Mouse (Mus musculus): ENCODE data around the gene Olfr1310. TPM values are rescaled to one million over a fixed set of nuclear protein-coding genes. Genes with fewer than 3 reads are reported as not detected.
"Not testable (repeated sequence)": the region's sequence is repeated elsewhere in the genome, so short reads cannot be mapped to it uniquely, and the experiment has no call there.

Olfr1310 gene
- total RNA-seq (2014; rRNA removed): not detected in 2 replicates
- polyA plus RNA-seq (2015; fragmentation: Nextera tagmentation; extraction: Ambion mirVana): not detected in 2 replicates

DNA sequence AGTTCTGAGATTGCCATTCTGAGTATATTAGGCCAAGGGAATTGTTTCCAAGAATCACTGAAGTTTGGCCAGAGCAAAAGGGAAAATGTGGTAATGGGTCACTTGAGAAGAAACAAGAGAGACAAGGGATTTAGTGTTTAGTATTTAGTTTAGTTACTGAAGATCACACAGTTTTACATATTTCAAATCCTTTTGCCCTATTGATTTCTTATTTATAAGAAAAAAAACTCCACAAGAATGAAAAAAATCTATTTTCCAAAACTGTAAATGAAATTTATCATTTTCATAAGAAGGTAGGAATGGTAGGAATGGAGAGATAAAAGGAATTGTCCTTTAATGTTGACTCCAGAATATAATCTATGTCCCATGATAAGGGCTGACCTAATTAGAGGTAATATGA lies at the start of gene Olfr1310:
TSS of gene Olfr1310 (minus strand) at position 101 of the 400 bp plus-strand sequence.
- Histone ChIP-seq H3K4me1 (ENCODE audit: insufficient read depth, low read length) (no peaks in the 10 kb centered on the region), H3K9me3 (ENCODE audit: low read length) (0 out of 2 replicates have a peak, but pooled peaks cover 2% of the 10 kb centered on the region), H3K27me3 (ENCODE audit: insufficient read depth, low read length) (no peaks in the 10 kb centered on the region), H3K27ac (no peak within 1 kb of the TSS), H3K4me3 (ENCODE audit: low read length) (no peak within 1 kb of the TSS), H3K9ac (replicated peaks; ENCODE audit: low read length) (no peak within 1 kb of the TSS), H3K4me2 (ENCODE audit: low read depth, low read length) (no peak within 1 kb of the TSS), H3K36me3 (ENCODE audit: insufficient read depth, low read length) (no peaks in the 10 kb centered on the region)
- no peak for TF ChIP-seq CTCF (IDR thresholded peaks at IDR 0.05; ENCODE audit: low read depth)
- no peak for DNase-seq (ENCODE audit: low spot score)
- ATAC-seq: no peak

DNA sequence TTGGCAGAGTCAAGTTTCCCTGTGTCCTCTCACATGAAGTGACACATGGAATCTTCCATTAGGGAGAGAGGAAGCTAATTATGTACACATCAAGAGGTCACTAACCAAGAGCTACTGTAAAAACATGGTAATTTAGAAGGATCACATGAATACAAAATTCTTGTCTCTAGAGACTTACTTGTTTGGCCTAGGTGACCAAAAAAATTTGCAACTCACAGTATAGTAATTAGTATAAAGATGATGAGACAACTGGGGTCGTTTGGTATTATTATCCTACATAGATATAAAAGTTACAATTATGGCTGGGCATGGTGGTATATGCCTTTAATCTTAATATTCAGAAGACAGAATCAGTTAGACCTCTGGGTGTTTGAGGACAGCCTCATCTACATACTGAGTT lies 37.6 kb upstream of the Olfr1310 start, which contains the start of gene Olfr1312:
TSS of gene Olfr1312 (minus strand) at position 101 of the 400 bp plus-strand sequence.
- Histone ChIP-seq H3K9me3 (ENCODE audit: low read length) (no peaks in the 10 kb centered on the region), H3K27ac (no peak within 1 kb of the TSS), H3K9ac (replicated peaks; ENCODE audit: low read length) (no peak within 1 kb of the TSS), H3K4me1 (ENCODE audit: insufficient read depth, low read length) (no peaks in the 10 kb centered on the region), H3K36me3 (ENCODE audit: insufficient read depth, low read length) (no peaks in the 10 kb centered on the region), H3K4me3 (ENCODE audit: low read length) (no peak within 1 kb of the TSS), H3K4me2 (ENCODE audit: low read depth, low read length) (no peak within 1 kb of the TSS), H3K27me3 (ENCODE audit: insufficient read depth, low read length) (no peaks in the 10 kb centered on the region)
- no peak for TF ChIP-seq CTCF (IDR thresholded peaks at IDR 0.05; ENCODE audit: low read depth)
- 33% methylated on average over 1 of the region's 1 CpGs for WGBS
- DNase-seq (ENCODE audit: low spot score) (no peak), ATAC-seq (no peak)

DNA sequence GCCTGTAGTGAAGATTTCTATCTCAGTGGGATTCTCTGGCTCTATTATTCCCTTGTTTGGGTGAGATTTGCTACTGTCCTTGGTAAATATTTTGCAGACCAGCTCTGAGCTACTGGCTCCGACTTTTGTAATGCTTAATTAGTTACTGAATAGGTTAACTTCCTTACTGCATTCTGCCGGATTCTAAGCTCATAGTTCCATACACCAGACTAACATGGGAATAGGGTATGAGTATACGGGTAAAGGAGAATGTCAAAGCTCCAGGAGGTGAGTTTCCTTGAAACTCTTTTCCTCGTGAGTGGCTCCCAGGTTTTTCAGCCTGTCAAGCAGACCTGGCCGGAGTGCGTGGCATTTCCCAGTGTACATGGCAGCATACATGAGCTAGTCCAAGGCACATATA lies 14.5 kb upstream of the Olfr1310 start:
- not testable (repeated sequence) for H3K27me3 ChIP-seq (ENCODE audit: insufficient read depth, low read length); DNase-seq (ENCODE audit: low spot score); H3K9me3 ChIP-seq (ENCODE audit: low read length)

DNA sequence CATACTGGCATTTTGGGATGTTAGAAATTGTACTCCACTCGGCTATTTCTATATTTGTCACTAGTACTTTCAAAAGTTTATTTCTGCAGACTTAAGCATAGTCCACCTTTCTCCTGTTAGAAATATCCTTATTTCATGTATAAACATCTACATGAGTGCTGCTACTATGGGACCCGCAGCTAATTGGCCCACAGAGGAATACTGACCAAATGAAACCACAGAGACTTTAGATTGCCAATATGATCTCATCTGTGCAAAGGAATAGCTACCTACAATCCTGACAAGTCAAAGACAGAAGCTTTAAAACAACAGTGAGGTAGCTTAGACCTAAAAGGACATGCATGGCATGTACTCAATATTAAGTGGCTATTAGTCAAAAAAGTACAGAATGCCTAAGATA lies 11.8 kb upstream of the Olfr1310 start, which contains the start of gene Olfr1311:
TSS of gene Olfr1311 (minus strand) at position 101 of the 400 bp plus-strand sequence.
- H3K9ac ChIP-seq (replicated peaks; ENCODE audit: low read length): no peak within 1 kb of the TSS
- TF ChIP-seq CTCF (IDR thresholded peaks at IDR 0.05; ENCODE audit: low read depth): no peak
- no peaks in the 10 kb centered on the region for H3K27me3 ChIP-seq (ENCODE audit: insufficient read depth, low read length)
- H3K4me1 ChIP-seq (ENCODE audit: insufficient read depth, low read length): no peaks in the 10 kb centered on the region
- H3K27ac ChIP-seq: no peak within 1 kb of the TSS
- no peak within 1 kb of the TSS for H3K4me2 ChIP-seq (ENCODE audit: low read depth, low read length)
- 89% methylated on average over 2 of the region's 2 CpGs for WGBS
- H3K4me3 ChIP-seq (ENCODE audit: low read length): no peak within 1 kb of the TSS
- no peaks in the 10 kb centered on the region for H3K36me3 ChIP-seq (ENCODE audit: insufficient read depth, low read length)
- H3K9me3 ChIP-seq (ENCODE audit: low read length): no peaks in the 10 kb centered on the region
- no peak for DNase-seq (ENCODE audit: low spot score)
- no peak for ATAC-seq

More for the DNA sequence above, 14.5 kb upstream of the Olfr1310 start:
- not testable (repeated sequence) for H3K4me3 ChIP-seq (ENCODE audit: low read length); H3K9ac ChIP-seq (replicated peaks; ENCODE audit: low read length); H3K36me3 ChIP-seq (ENCODE audit: insufficient read depth, low read length); H3K4me1 ChIP-seq (ENCODE audit: insufficient read depth, low read length); H3K27ac ChIP-seq; H3K4me2 ChIP-seq (ENCODE audit: low read depth, low read length); ATAC-seq
- 46% methylated on average over 6 of the region's 6 CpGs for WGBS

DNA sequence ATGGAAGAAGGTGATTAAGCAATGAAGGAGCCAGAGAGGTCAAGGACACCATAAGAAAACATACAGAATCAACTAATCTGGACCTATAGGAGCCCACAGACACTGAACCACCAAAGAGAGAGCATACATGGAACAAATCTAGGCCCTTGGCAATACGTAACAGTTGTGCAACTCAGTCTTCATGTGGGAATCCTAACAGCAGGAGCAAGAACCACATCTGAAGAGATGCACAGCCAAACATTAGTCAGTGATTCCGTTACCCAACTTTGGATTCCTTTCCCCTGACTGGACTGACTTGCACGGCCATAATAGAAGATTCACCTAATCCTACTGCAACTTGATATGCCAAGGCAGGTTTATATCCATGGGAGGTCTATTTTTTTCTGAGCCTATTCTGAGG lies 2.4 kb upstream of the Olfr1310 start:
- TF ChIP-seq CTCF (IDR thresholded peaks at IDR 0.05; ENCODE audit: low read depth): no peak

DNA sequence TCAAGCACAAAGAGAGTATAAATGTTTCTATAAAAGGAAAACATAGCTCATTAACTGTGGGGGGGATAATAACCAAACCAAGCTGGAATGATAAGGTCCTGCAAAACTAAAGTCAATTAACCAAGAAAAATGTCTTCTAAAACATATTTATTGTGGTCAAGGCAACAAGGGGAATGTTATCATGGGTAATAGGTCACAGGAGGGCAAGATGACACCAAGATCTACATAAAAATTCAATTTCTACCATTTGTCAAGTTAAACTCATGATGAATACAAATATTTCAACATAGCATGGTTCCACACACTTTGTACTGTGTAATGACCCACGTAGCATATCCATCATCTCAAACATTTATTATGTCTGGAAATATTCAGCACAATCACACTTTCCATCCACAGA lies 22.3 kb downstream of the Olfr1310 start, which contains the start of gene Olfr1309:
TSS of gene Olfr1309 (minus strand) at position 101 of the 400 bp plus-strand sequence.
- H3K4me3 ChIP-seq (ENCODE audit: low read length): no peak within 1 kb of the TSS
- no peaks in the 10 kb centered on the region for H3K36me3 ChIP-seq (ENCODE audit: insufficient read depth, low read length)
- H3K27ac ChIP-seq: no peak within 1 kb of the TSS
- no peaks in the 10 kb centered on the region for H3K27me3 ChIP-seq (ENCODE audit: insufficient read depth, low read length)
- H3K9me3 ChIP-seq (ENCODE audit: low read length): no peaks in the 10 kb centered on the region
- TF ChIP-seq CTCF (IDR thresholded peaks at IDR 0.05; ENCODE audit: low read depth): no peak
- no peak within 1 kb of the TSS for H3K4me2 ChIP-seq (ENCODE audit: low read depth, low read length)
- H3K4me1 ChIP-seq (ENCODE audit: insufficient read depth, low read length): no peaks in the 10 kb centered on the region
- ATAC-seq (no peak), DNase-seq (ENCODE audit: low spot score) (no peak)
- no peak within 1 kb of the TSS for H3K9ac ChIP-seq (replicated peaks; ENCODE audit: low read length)
- 67% methylated on average over 1 of the region's 1 CpGs for WGBS

More for the DNA sequence above, 2.4 kb upstream of the Olfr1310 start:
- no peak for DNase-seq (ENCODE audit: low spot score)
- Histone ChIP-seq H3K27me3 (ENCODE audit: insufficient read depth, low read length) (no peaks in the 10 kb centered on the region), H3K36me3 (ENCODE audit: insufficient read depth, low read length) (no peaks in the 10 kb centered on the region), H3K27ac (no peak overlapping the region), H3K4me1 (ENCODE audit: insufficient read depth, low read length) (no peaks in the 10 kb centered on the region), H3K9me3 (ENCODE audit: low read length) (0 out of 2 replicates have a peak, but pooled peaks cover 2% of the 10 kb centered on the region), H3K4me3 (ENCODE audit: low read length) (no peak overlapping the region), H3K9ac (replicated peaks; ENCODE audit: low read length) (no peak overlapping the region), H3K4me2 (ENCODE audit: low read depth, low read length) (no peak overlapping the region)
- WGBS: 81% methylated on average over 3 of the region's 3 CpGs
- no peak for ATAC-seq

DNA sequence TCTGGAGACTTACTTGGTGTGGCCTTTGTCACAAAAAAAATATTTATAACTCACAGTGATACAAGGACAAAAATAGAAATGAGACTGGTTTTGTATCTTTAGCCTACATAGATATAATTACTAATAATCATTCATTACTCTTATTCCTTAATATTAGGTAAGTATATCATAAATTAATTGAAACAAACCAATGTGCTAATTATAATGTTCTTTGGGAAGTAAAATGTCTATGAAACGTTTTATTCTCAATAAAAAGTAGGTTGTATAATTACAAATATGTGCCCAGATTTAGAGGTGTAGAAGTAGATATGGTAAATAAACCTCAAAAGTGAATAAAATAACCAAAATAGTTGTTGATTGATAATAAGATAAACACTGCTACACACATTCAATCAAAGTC lies 47.7 kb downstream of the Olfr1310 start, which contains the start of gene Olfr1308:
TSS of gene Olfr1308 (minus strand) at position 101 of the 400 bp plus-strand sequence.
- H3K4me1 ChIP-seq (ENCODE audit: insufficient read depth, low read length): no peaks in the 10 kb centered on the region
- no peak within 1 kb of the TSS for H3K27ac ChIP-seq
- ATAC-seq (no peak), DNase-seq (ENCODE audit: low spot score) (no peak)
- H3K27me3 ChIP-seq (ENCODE audit: insufficient read depth, low read length): no peaks in the 10 kb centered on the region
- no peak within 1 kb of the TSS for H3K9ac ChIP-seq (replicated peaks; ENCODE audit: low read length)
- H3K9me3 ChIP-seq (ENCODE audit: low read length): no peaks in the 10 kb centered on the region
- no peak within 1 kb of the TSS for H3K4me3 ChIP-seq (ENCODE audit: low read length)
- 56% methylated on average over 1 of the region's 1 CpGs for WGBS
- no peaks in the 10 kb centered on the region for H3K36me3 ChIP-seq (ENCODE audit: insufficient read depth, low read length)
- TF ChIP-seq CTCF (IDR thresholded peaks at IDR 0.05; ENCODE audit: low read depth): no peak
- H3K4me2 ChIP-seq (ENCODE audit: low read depth, low read length): no peak within 1 kb of the TSS

Other genes with a start within 250 kb of the Olfr1310 start
- gene Olfr1302, start 235.3 kb downstream of the Olfr1310 start, total RNA-seq (2014; rRNA removed): not detected in 2 replicates
- 0.10 TPM in 1 of 2 replicates, not detected in the other for gene Olfr1302, start 235.3 kb downstream of the Olfr1310 start, polyA plus RNA-seq (2015; fragmentation: Nextera tagmentation; extraction: Ambion mirVana)
- gene Olfr1303, start 192.4 kb downstream of the Olfr1310 start, total RNA-seq (2014; rRNA removed): not detected in 2 replicates
- not detected in 2 replicates for gene Olfr1303, start 192.4 kb downstream of the Olfr1310 start, polyA plus RNA-seq (2015; fragmentation: Nextera tagmentation; extraction: Ambion mirVana)
- gene Olfr1305, start 135.6 kb downstream of the Olfr1310 start, total RNA-seq (2014; rRNA removed): not detected in 2 replicates
- gene Olfr1305, start 135.6 kb downstream of the Olfr1310 start, polyA plus RNA-seq (2015; fragmentation: Nextera tagmentation; extraction: Ambion mirVana): not detected in 2 replicates
- gene Olfr1306, start 96.4 kb downstream of the Olfr1310 start, total RNA-seq (2014; rRNA removed): not detected in 2 replicates
- not detected in 2 replicates for gene Olfr1306, start 96.4 kb downstream of the Olfr1310 start, polyA plus RNA-seq (2015; fragmentation: Nextera tagmentation; extraction: Ambion mirVana)
- not detected in 2 replicates for gene Olfr1307, start 63.3 kb downstream of the Olfr1310 start, total RNA-seq (2014; rRNA removed)
- not detected in 2 replicates for gene Olfr1307, start 63.3 kb downstream of the Olfr1310 start, polyA plus RNA-seq (2015; fragmentation: Nextera tagmentation; extraction: Ambion mirVana)
- not detected in 2 replicates for gene Olfr1308, start 47.8 kb downstream of the Olfr1310 start, total RNA-seq (2014; rRNA removed)
- not detected in 2 replicates for gene Olfr1308, start 47.8 kb downstream of the Olfr1310 start, polyA plus RNA-seq (2015; fragmentation: Nextera tagmentation; extraction: Ambion mirVana)
- gene Olfr1309, start 22.4 kb downstream of the Olfr1310 start, total RNA-seq (2014; rRNA removed): 0.11 TPM in 1 of 2 replicates, not detected in the other
- not detected in 2 replicates for gene Olfr1309, start 22.4 kb downstream of the Olfr1310 start, polyA plus RNA-seq (2015; fragmentation: Nextera tagmentation; extraction: Ambion mirVana)
- not detected in 2 replicates for gene Olfr1311, start 11.7 kb upstream of the Olfr1310 start, total RNA-seq (2014; rRNA removed)
- not detected in 2 replicates for gene Olfr1311, start 11.7 kb upstream of the Olfr1310 start, polyA plus RNA-seq (2015; fragmentation: Nextera tagmentation; extraction: Ambion mirVana)
- not detected in 2 replicates for gene Olfr1312, start 37.5 kb upstream of the Olfr1310 start, total RNA-seq (2014; rRNA removed)
- not detected in 2 replicates for gene Olfr1312, start 37.5 kb upstream of the Olfr1310 start, polyA plus RNA-seq (2015; fragmentation: Nextera tagmentation; extraction: Ambion mirVana)
- not detected in 2 replicates for gene Olfr1313, start 65.1 kb upstream of the Olfr1310 start, total RNA-seq (2014; rRNA removed)
- gene Olfr1313, start 65.1 kb upstream of the Olfr1310 start, polyA plus RNA-seq (2015; fragmentation: Nextera tagmentation; extraction: Ambion mirVana): not detected in 2 replicates
- not detected in 2 replicates for gene Olfr1314, start 84.1 kb upstream of the Olfr1310 start, total RNA-seq (2014; rRNA removed)
- not detected in 2 replicates for gene Olfr1314, start 84.1 kb upstream of the Olfr1310 start, polyA plus RNA-seq (2015; fragmentation: Nextera tagmentation; extraction: Ambion mirVana)
- gene Olfr1315-ps1, start 102.7 kb upstream of the Olfr1310 start, total RNA-seq (2014; rRNA removed): 0.21 TPM in 1 of 2 replicates, not detected in the other
- gene Olfr1315-ps1, start 102.7 kb upstream of the Olfr1310 start, polyA plus RNA-seq (2015; fragmentation: Nextera tagmentation; extraction: Ambion mirVana): not detected in 2 replicates
- not detected in 2 replicates for gene Olfr1316, start 122.3 kb upstream of the Olfr1310 start, total RNA-seq (2014; rRNA removed)
- gene Olfr1316, start 122.3 kb upstream of the Olfr1310 start, polyA plus RNA-seq (2015; fragmentation: Nextera tagmentation; extraction: Ambion mirVana): not detected in 2 replicates
- not detected in 2 replicates for gene Olfr1317, start 127.6 kb upstream of the Olfr1310 start, total RNA-seq (2014; rRNA removed)
- gene Olfr1317, start 127.6 kb upstream of the Olfr1310 start, polyA plus RNA-seq (2015; fragmentation: Nextera tagmentation; extraction: Ambion mirVana): not detected in 2 replicates
- gene Olfr1318, start 141.5 kb upstream of the Olfr1310 start, total RNA-seq (2014; rRNA removed): not detected in 2 replicates
- gene Olfr1318, start 141.5 kb upstream of the Olfr1310 start, polyA plus RNA-seq (2015; fragmentation: Nextera tagmentation; extraction: Ambion mirVana): 0.14 TPM in 2 replicates
- 21.3 and 44.7 TPM in 2 replicates for gene Lpcat4, start 226.8 kb upstream of the Olfr1310 start, total RNA-seq (2014; rRNA removed)
- gene Lpcat4, start 226.8 kb upstream of the Olfr1310 start, polyA plus RNA-seq (2015; fragmentation: Nextera tagmentation; extraction: Ambion mirVana): 20.8 and 22.8 TPM in 2 replicates
- 0.05 TPM in 1 of 2 replicates, not detected in the other for gene Nutm1, start 246.6 kb upstream of the Olfr1310 start, total RNA-seq (2014; rRNA removed)
- gene Nutm1, start 246.6 kb upstream of the Olfr1310 start, polyA plus RNA-seq (2015; fragmentation: Nextera tagmentation; extraction: Ambion mirVana): 0.06 and 0.11 TPM in 2 replicates
- gene Nop10, start 249.2 kb upstream of the Olfr1310 start, total RNA-seq (2014; rRNA removed): 61.0 and 115 TPM in 2 replicates
- 177 and 183 TPM in 2 replicates for gene Nop10, start 249.2 kb upstream of the Olfr1310 start, polyA plus RNA-seq (2015; fragmentation: Nextera tagmentation; extraction: Ambion mirVana)